Mouse (Mus musculus) intestine, postnatal 0 days (tissue): ENCODE measurements around the gene Ric3. TPM values are rescaled to one million over a fixed set of nuclear protein-coding genes. Genes with fewer than 3 reads are reported as not detected.

Source experiments
- ATAC-seq: fragments of 200-750 bp; cut with Nextera tagmentation; 2 replicates; pipeline ENCODE4 v1.8.0; 2017; ENCODE audit warnings: mild to moderate bottlenecking, moderate TSS enrichment, moderate library complexity
- H3K27ac ChIP-seq: fragments of 300-500 bp; sonication (generic); 2 replicates; pipeline ENCODE4 v1.5.1; 2014; ENCODE audit warnings: mild to moderate bottlenecking, low read depth, low read length, moderate library complexity
- H3K27me3 ChIP-seq: fragments of 300-500 bp; sonication (generic); replicated peaks from 2 replicates; pipeline ENCODE4 v1.6.1; 2014; ENCODE audit warnings: low read length, mixed read lengths; ENCODE audit not compliant: control insufficient read depth, insufficient read depth
- H3K36me3 ChIP-seq: fragments of 300-500 bp; sonication (generic); 2 replicates; pipeline ENCODE4 v1.6.1; 2014; ENCODE audit warnings: mild to moderate bottlenecking, moderate library complexity; ENCODE audit not compliant: control insufficient read depth, insufficient read depth
- H3K4me1 ChIP-seq: fragments of 300-500 bp; sonication (generic); replicated peaks from 2 replicates; pipeline ENCODE4 v1.6.1; 2014; ENCODE audit warnings: antibody characterized with exemption, low read length, mixed read lengths; ENCODE audit not compliant: control insufficient read depth, insufficient read depth
- H3K4me2 ChIP-seq: fragments of 300-500 bp; sonication (generic); replicated peaks from 2 replicates; pipeline ENCODE4 v1.6.1; 2014; ENCODE audit warnings: low read depth, mild to moderate bottlenecking, moderate library complexity
- H3K4me3 ChIP-seq: fragments of 300-500 bp; sonication (generic); 2 replicates; pipeline ENCODE4 v1.5.1; 2014; ENCODE audit warnings: low read depth, low read length
- H3K9ac ChIP-seq: fragments of 300-500 bp; sonication (generic); 2 replicates; pipeline ENCODE4 v1.6.1; 2014; ENCODE audit warnings: mild to moderate bottlenecking, low read depth, low read length
- H3K9me3 ChIP-seq: fragments of 300-500 bp; sonication (generic); 2 replicates; pipeline ENCODE4 v1.6.1; 2016; ENCODE audit warnings: mixed run types; ENCODE audit not compliant: control insufficient read depth
- CTCF ChIP-seq: sonication (generic); IDR thresholded peaks from 2 replicates; pipeline ENCODE4 v1.5.1; 2016; ENCODE audit warnings: low read depth, mild to moderate bottlenecking, control low read depth, antibody characterized with exemption, moderate library complexity
- WGBS: fragments of 180-500 bp; shearing (Covaris S2); extraction: QIAGEN DNeasy Blood & Tissue Kit; methylation state at CpG from one replicate; pipeline ENCODE4 v1.1.7; 2014; 5-methylcytosine and 5-hydroxymethylcytosine counted together
- polyA plus RNA-seq: library from polyadenylated mRNA; unstranded; fragments of >200 nt; fragmentation: Nextera tagmentation; extraction: Ambion mirVana; gene quantifications from 2 replicates; pipeline ENCODE4 v1.2.1, GENCODE M21; 2015

Gene Ric3
- polyA plus RNA-seq, 1 experiment from 2014 or later: 1.0 TPM

- no peak for TF ChIP-seq CTCF
- no peak overlapping the region for H3K9ac ChIP-seq
- WGBS: 71% methylated on average over 1 of the region's 1 CpGs
- H3K4me1 ChIP-seq: no peaks in the 10 kb centered on the region
- no peak for ATAC-seq
- H3K36me3 ChIP-seq: no peaks in the 10 kb centered on the region
- no peak overlapping the region for H3K4me2 ChIP-seq
- H3K9me3 ChIP-seq: no peaks in the 10 kb centered on the region
- no peak overlapping the region for H3K4me3 ChIP-seq
- H3K27me3 ChIP-seq: peaks cover 28% of the 10 kb centered on the region
- no peak overlapping the region for H3K27ac ChIP-seq
These were observed 70.6 kb downstream of the Ric3 start for GRCm38 (mm10) chr7:109012575-109012974.

GRCm38 (mm10) chr7:109011596-109012180, 71.4 kb downstream of the Ric3 start:
- H3K27me3 ChIP-seq: peaks cover 28% of the 10 kb centered on the region
- no peak for ATAC-seq
- H3K4me2 ChIP-seq: no peak overlapping the region
- WGBS: 68% methylated on average over 8 of the region's 8 CpGs
- H3K36me3 ChIP-seq: no peaks in the 10 kb centered on the region
- H3K4me3 ChIP-seq: peak overlapping the region; percentile 55; the same call in 1 of the 2 replicates
- H3K9me3 ChIP-seq: no peaks in the 10 kb centered on the region
- no peak overlapping the region for H3K27ac ChIP-seq
- H3K9ac ChIP-seq: no peak overlapping the region
- no peak for TF ChIP-seq CTCF
- no peaks in the 10 kb centered on the region for H3K4me1 ChIP-seq

- Histone ChIP-seq H3K4me3 (peak overlapping the region; percentile 55), H3K36me3 (no peaks in the 10 kb centered on the region), H3K27ac (no peak overlapping the region), H3K9ac (no peak overlapping the region), H3K27me3 (peaks cover 28% of the 10 kb centered on the region), H3K4me1 (no peaks in the 10 kb centered on the region), H3K9me3 (no peaks in the 10 kb centered on the region), H3K4me2 (peak overlapping the region; percentile 78)
- 4% methylated on average over 66 of the region's 82 CpGs for WGBS
- no peak for ATAC-seq
- TF ChIP-seq CTCF: no peak
These were observed 72.2 kb downstream of the Ric3 start for GRCm38 (mm10) chr7:109010720-109011595.

GRCm38 (mm10) chr7:109009260-109009659, 73.9 kb downstream of the Ric3 start:
- no peak overlapping the region for H3K9ac ChIP-seq
- no peak overlapping the region for H3K27ac ChIP-seq
- H3K4me3 ChIP-seq: no peak overlapping the region
- whole genome bisulfite sequencing: 48% methylated on average over 1 of the region's 1 CpGs
- no peaks in the 10 kb centered on the region for H3K36me3 ChIP-seq
- no peaks in the 10 kb centered on the region for H3K4me1 ChIP-seq
- ATAC-seq: no peak
- TF ChIP-seq CTCF: no peak
- no peaks in the 10 kb centered on the region for H3K9me3 ChIP-seq
- H3K4me2 ChIP-seq: no peak overlapping the region
- H3K27me3 ChIP-seq: peaks cover 28% of the 10 kb centered on the region

- Histone ChIP-seq H3K9me3 (no peaks in the 10 kb centered on the region), H3K4me1 (no peaks in the 10 kb centered on the region), H3K9ac (no peak overlapping the region), H3K4me2 (no peak overlapping the region), H3K27ac (no peak overlapping the region), H3K36me3 (no peaks in the 10 kb centered on the region), H3K27me3 (no peaks in the 10 kb centered on the region), H3K4me3 (no peak overlapping the region)
- 18% methylated on average over 3 of the region's 3 CpGs for WGBS
- no peak for ATAC-seq
- TF ChIP-seq CTCF: no peak
These were observed 79.5 kb downstream of the Ric3 start for GRCm38 (mm10) chr7:109003653-109004052.

- Histone ChIP-seq H3K4me2 (no peak overlapping the region), H3K4me3 (no peak overlapping the region), H3K27ac (no peak overlapping the region), H3K9me3 (no peaks in the 10 kb centered on the region), H3K27me3 (no peaks in the 10 kb centered on the region), H3K4me1 (no peaks in the 10 kb centered on the region), H3K9ac (no peak overlapping the region), H3K36me3 (no peaks in the 10 kb centered on the region)
- TF ChIP-seq CTCF: no peak
- WGBS: 83% methylated on average over 4 of the region's 4 CpGs
- ATAC-seq: no peak
These were observed 81.2 kb downstream of the Ric3 start for GRCm38 (mm10) chr7:109001971-109002370.
